Mouse (Mus musculus) large intestine, adult 2 months (tissue): ENCODE measurements around the gene Rbpj. TPM values are rescaled to one million over a fixed set of nuclear protein-coding genes. Genes with fewer than 3 reads are reported as not detected.

Experiments
- DNase-seq: peaks from one replicate; pipeline ENCODE4 v3.0.0-alpha.2; 2012; ENCODE audit warnings: low read depth, low spot score
- WGBS: fragments of 180-500 bp; shearing (Covaris S2); methylation state at CpG from one replicate; pipeline ENCODE4 v1.1.7; 2018; 5-methylcytosine and 5-hydroxymethylcytosine counted together
- polyA plus RNA-seq: library from polyadenylated mRNA; depleted of rRNA; stranded (reverse); fragments of >200 nt; gene quantifications from 2 replicates; pipeline ENCODE4 v1.2.3, GENCODE M21; 2012

Rbpj gene
- polyA plus RNA-seq, 1 experiment = 6.5 TPM

- WGBS = 89% methylated on average over 9 of the region's 9 CpGs
- no peak for DNase-seq
These were observed 118.3 kb downstream of the Rbpj start for GRCm38 (mm10) chr5:53584069-53584767.

DNA sequence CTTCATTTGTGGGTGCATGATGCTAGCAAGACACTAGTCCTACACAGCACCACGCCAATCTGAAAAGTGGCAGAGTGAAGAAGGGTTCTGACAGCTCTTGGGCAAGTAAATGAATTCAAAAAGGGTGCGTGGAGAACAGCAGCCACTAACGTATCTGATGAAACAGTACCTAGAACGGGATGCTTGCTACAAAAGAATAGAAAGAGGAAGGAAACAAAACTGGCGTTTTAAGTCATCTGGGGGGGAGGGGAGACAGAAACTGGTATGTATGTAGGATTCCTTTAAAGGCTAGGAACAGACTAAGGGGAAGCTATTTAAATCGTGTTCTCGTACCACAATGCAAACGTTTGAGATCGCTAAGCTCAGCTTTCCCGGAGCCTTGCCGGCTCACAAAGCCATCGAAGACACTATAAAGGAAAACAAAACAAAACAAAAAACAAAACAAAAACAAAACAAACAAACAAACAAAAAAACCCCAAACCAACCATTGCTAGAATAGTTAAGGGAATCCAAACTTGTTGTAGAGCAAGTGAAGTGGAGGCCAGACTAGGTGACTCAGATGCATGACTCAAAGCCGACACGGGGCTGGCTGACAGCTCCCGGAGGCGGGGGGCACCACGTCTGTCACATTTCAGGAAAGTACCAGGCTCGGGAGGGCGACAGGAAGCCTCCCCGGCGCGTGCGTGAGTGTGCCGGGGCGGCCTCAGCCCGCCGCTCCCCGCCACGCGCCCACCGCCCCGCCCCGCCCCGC is 122.6 kb downstream of the Rbpj start:
- no peak for DNase-seq
- 4% methylated on average over 34 of the region's 34 CpGs for WGBS

DNA sequence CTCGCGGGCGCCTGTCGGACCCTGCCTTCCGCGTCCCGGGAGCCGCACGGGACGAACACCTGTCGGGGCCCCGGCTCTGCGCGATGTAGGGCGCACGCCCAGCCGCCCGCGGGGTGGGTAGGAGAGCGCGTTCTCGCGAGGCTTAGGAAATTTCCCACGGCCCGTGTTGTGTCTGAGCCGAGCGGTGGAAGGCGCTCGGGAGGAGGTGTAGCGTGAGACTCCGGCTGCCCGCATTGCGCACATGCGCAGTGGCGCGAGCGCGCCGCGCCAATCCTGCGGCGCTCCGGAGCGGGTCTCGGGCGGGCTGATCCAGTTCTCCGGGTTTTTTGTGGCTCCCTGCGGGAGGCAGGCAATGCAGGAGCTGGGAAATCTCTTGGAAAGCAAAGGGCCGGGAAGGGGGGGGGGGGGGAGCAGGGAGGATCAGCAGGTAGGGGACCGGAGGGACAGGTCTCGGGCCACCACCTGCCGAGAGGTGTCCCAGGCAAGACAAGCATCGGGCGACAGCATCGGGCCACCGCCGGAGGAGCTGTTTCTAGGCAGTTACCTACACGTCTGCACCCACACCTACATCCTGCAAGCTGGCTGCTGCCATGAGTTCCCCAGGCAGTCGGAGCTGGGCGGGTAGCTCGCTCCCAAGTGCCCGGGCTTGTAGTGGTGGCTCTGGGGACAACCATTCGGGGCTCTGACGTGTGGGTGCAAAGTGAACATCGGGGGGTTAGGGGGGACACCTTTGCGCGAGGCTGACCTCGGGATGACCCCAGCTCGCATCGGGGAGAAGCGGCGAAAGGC is 123.4 kb downstream of the Rbpj start:
- WGBS = under 1% methylated on average over 72 of the region's 72 CpGs
- DNase-seq = peak; percentile 86

DNA sequence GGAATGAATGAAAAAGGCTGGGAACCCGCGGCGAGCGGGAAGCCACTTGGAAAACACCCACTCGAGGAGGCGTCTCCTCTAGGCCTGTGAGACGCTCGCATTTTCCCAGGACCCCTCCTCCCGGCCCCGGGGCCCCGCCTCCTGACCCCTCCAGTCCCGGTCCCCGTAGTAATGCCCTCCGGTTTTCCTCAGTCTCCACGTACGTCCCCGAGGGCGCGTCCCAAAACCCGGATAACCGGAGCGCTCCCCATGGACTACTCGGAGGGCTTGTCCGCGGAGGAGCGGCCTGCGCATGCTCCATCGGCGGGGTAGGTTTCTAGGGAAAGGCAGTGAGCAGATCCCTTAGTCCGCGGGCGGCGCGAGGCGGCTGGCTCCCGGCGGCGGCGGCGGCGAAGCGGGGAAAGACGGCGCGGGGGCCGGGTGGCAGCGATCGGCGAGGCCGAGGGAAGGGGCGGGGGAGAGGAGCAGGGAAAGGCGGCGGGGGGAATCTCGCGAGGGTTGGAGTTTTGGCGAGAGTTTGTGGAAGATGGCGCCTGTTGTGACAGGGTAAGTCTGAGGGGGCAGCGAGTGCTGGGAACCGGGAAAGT is 124.3 kb downstream of the Rbpj start:
- WGBS = 2% methylated on average over 58 of the region's 59 CpGs
- DNase-seq = peak; percentile 95

- WGBS = 2% methylated on average over 56 of the region's 67 CpGs
- DNase-seq = no peak
These were observed 125.1 kb downstream of the Rbpj start for GRCm38 (mm10) chr5:53590875-53591682.

- no peak for DNase-seq
- WGBS = 6% methylated on average over 8 of the region's 8 CpGs
These were observed 125.7 kb downstream of the Rbpj start for GRCm38 (mm10) chr5:53591683-53592050.

GRCm38 (mm10) chr5:53593080-53593688 is 127.2 kb downstream of the Rbpj start:
- no peak for DNase-seq
- 67% methylated on average over 5 of the region's 5 CpGs for WGBS

DNA sequence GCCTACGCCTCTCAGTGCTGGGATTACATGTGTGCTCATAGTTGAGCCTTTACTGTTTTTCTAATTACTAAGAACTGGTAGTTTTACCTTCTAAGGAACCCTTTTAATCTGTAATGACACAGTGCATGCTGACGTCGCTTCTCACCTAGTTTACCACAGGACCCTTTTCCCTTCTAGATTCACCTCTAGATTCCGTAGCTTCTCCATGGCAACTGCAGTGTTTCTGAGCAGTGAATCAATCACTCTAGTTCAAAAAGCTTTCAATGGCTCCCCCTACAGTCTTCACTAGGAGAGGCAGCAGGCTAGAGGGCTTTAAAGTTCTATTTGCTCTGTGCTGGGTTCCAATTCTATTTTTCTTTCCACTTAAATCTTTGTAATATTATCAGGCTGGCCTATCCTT is 128.3 kb downstream of the Rbpj start:
- no peak for DNase-seq
- 37% methylated on average over 4 of the region's 4 CpGs for WGBS

DNA sequence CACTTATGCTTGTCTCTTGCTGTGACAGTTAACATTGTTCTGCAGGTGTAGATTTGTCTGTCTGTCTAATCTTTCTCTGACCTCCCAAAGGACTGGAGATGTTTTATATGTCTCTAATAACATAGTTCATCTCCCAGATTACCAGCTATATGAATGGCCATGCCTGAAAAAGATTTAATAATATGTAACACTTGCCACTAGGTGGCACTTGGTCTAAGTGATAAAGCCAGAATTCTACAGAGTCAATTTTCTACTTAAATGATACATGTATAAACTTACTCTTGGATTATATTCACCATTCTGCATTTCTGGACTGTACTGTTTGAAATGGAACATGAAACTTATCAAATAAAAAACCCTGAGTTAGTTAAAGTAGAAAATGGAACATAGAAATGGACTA is 132.6 kb downstream of the Rbpj start:
- DNase-seq = no peak

DNA sequence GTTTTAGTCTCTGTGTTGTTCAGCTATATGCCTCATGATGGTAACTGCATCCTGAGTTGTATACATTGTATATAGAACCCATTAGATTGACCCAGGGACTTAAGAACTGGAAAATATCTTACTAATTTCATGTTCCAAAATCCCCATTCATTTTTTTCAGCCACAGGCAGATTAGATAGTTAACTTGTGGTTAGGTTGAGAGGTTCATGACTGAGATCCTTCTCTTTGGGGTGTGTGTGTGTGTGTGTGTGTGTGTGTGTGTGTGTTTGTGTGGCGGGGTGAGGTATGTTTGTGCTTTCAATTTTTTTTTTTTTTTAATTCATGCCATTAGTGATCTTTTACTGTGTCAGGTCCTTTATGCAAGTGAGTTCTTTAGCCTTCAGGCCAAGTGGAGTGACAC is 133.2 kb downstream of the Rbpj start:
- no peak for DNase-seq
- 79% methylated on average over 1 of the region's 1 CpGs for WGBS

DNA sequence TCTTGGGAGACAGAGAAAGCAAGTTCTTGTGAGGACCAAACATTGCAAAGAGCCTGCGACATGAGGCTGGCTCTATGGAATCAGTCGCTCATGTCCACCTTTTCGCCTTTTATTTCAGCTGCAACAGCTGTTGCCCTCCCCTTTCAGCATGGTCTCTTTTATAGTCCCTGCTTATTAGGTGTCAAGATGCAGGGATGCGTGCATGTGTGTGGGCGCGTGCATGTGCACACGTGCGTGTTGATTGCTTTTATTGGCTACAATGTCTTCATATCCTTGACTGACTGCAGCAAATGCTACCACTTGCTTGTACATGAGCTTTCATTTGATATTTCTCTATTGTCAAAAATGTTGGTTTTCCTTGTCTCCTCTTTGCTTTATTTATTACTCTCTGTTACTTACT is 136.2 kb downstream of the Rbpj start:
- no peak for DNase-seq
- 88% methylated on average over 8 of the region's 8 CpGs for WGBS

DNA sequence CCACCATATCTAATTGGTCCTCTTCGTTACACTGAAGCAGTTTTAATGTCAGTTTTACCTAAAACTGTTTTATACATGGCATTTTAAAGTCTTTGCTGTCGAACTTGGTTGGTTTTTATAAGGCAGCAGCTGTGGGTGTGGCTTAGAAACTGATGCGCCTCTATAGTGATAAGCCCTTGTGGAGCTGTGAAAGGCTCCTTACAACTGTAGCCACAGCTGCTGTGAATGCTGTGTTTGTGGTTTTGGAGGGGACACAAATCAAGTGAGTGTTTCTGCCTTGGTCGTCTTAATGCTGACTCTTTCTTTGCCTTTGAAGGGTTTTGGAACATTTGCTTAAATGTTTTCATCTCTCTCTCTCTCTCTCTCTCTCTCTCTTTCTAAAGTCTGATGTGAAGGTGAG is 139.5 kb downstream of the Rbpj start:
- 65% methylated on average over 4 of the region's 4 CpGs for WGBS
- DNase-seq = no peak

DNA sequence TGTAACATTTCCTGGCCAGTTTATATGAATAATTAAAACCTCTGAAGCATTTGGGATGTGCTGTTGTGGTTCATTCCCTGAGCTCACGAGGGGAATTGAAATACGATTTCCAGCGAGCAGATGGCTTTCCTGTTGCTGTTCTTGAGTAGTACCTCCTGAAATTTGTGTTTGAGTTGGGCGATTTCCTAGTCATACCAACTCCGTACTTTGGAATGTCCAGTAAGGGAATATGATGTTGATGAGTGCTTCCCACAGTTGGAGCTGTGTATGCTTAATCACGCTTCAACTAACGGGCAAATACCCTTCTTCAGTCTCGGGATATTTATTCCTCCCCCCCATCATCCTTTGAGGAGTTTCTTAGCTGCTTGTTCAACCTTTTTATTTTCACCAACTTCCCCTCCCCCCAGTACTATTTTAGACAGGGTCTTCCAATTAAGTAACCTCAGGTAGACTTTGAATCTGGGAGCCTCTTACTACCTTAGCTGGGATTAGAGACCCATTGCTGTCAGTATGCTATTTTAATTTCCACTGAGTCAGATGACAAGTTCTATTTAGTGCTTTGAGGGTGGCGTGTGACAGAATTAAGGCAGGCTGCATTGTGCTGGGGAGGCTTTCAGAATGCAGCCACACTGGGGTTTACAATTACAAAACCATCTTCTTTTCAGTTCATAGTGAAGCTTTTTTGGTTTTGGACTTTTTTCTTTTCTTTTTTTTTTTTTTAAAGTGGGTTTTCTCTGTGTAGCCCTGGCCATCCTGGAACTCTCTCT is 141.5 kb downstream of the Rbpj start:
- no peak for DNase-seq
- 71% methylated on average over 9 of the region's 9 CpGs for WGBS

DNA sequence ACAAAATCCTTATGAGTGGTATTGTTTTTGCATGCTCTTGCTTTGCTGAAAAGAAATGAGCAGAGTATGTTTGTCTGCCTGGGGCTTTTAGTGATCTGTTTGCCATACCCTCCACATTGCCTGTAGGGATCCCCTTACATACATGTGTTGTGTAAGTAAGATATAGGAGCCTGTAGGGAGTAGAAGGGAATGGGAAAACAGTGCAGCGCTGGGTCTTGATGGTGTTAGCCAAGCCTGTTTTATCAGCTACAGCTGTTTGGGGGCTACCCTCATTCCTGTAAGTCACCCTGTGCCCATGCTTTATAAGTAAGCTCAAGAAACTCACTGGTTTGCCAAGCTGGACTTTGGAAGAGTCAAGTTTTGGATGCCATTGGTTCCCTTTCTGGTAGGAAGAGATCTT is 152.9 kb downstream of the Rbpj start:
- WGBS = 93% methylated on average over 1 of the region's 1 CpGs
- no peak for DNase-seq

DNA sequence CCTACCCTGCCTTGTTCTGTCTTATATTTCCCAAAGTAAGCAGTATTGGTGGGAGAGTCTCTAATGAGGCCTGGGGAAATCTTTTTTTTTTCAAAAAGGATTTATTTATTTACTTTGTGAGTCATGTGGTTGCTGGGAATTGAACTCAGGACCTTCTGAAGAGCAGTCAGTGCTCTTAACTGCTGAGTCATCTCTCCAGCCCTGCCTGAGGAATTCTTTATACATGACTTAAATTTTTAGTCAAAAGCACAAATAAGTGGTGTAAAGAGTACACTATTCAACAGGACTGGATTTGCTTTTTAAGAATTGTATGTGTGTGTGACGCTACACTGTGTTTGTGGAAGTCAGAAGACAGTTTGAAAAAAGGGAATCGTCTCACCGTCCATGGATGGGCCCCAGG is 166.1 kb downstream of the Rbpj start:
- 85% methylated on average over 3 of the region's 3 CpGs for WGBS
- DNase-seq = no peak

DNA sequence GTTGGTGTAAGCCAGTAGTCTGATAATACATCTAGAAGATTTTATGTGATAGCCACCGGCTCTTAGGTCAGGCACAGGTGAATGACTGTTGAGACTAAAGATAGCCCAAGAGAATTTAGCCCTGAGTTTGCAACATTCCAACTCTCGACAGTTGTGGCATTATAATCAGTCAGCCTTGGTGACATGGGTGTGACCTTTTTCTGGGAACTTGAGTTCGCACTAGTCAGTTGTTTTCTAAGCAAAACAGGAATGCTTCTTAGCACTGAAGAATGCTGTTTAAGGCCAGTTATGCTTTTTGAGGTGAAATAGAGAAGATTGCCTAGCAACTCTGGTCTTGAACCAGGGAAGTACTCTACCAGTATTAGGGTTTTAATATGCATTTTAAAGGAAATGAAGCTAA is 170.8 kb downstream of the Rbpj start:
- WGBS = 72% methylated on average over 3 of the region's 3 CpGs
- DNase-seq = no peak

DNA sequence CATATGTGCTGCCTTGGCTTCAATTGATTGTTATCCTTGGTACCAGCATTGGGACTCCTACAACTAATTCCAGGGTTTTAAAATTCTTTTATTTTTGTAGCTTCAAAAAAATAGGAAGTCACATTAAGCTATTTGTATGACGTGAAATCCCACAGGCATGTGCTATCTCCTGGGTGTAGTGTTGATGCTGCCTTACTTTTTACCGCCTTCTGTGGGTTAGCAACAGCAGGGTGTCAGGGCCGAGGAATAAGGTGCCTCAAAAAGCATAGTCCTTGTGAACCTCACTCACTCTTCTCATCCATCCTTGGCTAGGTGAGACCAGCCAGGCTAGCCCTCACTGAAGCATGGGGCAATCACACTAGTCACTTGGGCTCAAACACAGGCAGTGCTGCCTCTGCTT is 171.3 kb downstream of the Rbpj start:
- DNase-seq = no peak
- 89% methylated on average over 3 of the region's 3 CpGs for WGBS

DNA sequence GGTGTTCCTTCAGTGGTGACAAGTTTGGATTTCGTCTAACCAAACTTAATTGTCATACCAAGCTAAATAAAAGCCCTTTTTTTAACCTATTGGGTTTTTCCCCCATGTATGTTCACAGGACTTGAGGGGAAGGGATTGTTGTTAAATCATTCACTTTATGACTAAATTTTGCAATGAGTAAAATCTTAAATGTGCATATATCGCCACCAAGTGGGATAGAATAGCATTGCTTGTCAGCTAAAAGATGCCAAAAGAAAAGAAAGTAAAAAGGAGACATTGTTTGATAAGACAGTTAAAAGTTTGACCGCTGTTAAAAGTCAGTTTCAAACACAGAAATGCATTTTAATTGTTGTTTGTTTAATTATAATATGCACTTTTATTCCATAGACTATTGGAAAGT is 172.7 kb downstream of the Rbpj start:
- DNase-seq = peak; percentile 10
- 49% methylated on average over 3 of the region's 3 CpGs for WGBS
